Mouse (Mus musculus): ENCODE data around the gene Stard13.
A peak's percentile ranks its signal among the peaks of the same experiment; 100 is the strongest.

The Stard13 gene

DNA sequence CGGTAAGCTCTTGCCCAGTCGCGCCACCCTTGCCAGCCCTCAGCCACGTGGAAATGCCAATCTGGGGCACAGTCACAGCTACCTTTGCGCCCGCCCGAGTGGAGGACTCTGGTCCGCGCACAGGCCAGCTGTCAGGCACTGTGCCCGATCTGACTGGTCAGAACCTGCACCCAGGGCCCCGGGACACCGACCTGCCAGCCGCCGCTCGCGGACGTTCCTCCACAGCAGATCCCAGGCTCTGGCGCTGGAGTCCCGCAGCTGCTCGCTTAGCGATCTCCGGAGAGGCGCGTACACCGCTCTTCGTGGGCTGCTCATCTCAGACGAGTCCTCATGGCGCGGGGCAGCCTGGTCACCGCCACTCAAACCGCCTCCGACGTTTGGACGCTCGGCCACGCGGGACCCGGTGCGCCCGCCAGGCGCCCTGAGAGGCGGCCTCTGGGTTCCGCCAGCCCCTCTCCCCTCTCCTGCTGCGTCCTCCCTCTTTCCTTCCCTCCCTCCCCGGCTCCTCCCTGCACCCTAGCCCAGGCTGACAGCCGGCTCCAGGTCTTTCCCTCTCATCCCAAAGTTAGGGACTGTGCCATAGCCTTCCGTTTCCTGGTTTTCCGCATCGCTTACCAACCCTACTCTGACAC lies at the start of gene Stard13:
Gene Stard13 (minus strand): TSS at position 437 of the 632 bp plus-strand sequence.
- DNase-seq = no peak

DNA sequence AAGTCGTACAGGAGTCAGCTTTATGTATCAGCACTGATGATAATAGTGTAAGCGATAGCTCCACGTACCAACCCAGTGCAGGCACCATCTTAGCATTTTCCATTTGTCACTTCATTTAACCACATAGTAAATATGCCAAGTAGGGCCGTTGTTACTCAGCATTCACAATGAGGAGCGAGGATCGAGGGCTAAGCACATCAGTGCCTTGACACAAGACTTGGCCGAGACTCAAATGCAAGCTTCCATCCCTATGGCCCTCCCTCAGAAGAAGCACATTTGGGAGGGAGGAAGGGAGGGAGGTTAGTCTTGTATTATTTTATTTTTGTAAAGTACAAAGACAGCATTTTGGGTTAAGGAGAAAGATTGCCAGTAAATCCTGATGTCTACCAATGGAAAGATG lies 45.9 kb upstream of the Stard13 start:
- no peak for DNase-seq

DNA sequence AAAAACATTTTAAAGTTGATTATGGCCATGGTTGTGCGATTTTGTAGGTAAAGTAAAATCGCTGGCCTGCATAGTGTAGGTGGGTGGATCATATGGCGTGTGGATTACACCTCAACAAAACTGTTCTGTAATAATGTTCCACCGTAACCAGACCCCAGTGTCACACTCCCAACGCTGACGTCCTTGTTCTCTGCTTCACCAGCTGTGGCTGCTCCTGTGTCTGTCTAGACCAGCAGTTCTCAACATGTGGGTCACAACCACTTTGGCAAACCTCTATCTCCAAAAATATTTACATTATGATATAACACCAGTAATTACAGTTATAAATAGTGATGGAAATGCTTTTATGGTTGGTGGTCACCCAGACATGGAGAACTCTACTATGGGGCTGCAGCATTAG lies 44.3 kb upstream of the Stard13 start:
- no peak for DNase-seq

DNA sequence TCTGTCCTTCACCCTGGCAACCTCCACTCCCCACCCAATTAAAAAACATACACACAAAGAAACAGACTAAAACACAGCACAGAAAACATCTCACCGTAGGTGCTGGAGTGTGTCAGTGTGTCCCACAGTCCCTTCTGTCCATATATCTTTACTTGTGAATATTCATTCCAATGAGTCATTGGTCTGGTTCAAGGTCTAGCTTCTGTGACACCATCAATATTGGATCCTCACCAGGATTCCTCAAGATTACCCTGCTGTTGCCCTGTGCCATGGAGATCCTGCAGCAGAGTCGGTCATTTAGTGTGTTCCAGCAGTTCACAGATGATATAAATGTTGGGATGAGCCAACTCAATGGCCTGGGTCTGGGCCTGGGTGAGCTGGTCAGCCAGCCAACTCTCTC lies 42.4 kb upstream of the Stard13 start:
- no peak for DNase-seq

DNA sequence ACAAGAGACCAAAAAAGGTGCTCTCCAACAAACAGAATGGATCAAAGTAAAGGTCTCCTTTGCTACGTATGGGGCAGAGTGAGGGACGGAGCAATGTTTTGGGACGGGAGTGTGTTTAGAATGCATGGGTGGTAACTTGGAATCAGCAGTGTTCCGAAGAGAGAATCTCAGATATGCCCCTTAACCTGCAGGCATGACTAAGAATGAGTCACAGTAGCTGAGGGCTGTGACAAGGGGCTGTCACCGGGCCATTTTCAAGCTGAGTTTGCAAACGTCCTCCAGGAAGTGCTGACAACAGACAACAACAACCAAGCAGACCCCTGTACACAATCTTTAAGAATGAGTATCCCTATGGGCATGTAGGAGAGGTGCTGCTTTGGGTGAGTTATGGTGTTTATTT lies 40.6 kb upstream of the Stard13 start:
- no peak for DNase-seq

DNA sequence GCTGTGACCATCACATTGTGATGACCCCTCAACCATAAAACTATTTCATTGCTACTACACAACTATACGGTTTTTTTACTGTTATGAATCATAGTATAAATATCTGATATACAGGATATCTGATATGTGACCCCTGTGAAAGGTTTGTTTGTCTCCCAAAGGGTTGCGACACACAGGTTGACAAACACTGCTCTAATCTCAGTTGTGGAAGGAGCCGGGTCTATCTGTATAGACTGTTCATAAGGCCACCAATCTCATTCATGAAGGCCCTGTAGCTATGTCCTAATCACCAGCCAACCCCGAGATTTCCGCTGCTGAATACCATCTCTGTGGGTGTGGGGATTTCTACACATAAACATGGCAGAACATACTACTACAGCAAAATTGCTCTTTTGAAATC lies 37.2 kb upstream of the Stard13 start:
- DNase-seq = no peak

DNA sequence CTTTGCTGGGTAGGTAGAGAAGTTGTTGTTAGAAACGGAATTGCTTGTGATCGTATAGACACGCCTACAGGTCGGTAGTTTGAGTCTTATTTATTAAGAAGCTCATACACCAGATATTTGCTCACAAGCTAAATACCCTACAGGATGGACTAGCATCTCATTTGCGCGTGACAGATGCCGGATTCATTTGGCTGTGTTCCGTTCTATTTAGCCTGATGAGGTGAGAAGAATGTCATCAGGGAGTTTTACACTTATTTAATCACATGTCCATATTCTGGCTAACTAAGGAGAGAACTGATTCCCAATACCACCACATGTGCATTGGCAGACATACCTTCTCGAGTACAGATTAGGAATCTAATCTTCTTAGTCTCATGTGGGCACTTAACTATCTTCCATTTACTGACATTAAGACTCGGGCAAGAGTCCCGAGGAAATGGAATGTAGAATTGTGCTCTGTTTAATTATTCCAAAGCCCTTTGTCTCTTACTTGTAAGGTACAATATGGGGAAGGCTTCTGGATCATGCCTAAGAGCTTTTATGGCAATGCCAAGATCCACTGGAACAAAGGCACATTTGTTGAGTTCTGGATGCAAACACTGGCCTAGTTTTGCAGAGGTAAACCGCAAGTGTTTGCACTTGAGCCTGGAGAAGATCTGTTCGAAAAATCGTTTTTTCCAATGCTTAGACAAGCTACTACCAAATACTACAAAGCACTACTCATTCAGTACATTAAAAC lies 33.4 kb upstream of the Stard13 start:
- no peak for DNase-seq

DNA sequence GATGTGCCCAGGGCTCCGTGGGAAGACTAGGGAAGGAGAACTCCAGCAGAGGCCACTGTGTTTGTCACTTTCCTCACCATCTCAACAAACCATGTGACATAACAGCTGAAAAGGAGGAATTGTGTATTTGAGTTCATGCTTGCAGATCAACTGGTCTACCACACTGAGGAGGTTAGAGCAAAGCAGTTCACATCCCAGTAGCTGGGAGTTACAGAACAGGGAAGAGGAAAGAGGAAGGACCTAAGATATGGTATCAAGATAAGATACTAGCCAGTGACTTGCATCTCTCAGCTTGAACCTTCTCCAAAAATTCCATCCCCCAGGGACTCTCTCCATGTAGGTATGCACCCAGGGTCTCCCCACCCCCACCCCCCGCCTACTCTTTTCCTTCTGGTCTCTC lies 27.9 kb upstream of the Stard13 start:
- DNase-seq = no peak

DNA sequence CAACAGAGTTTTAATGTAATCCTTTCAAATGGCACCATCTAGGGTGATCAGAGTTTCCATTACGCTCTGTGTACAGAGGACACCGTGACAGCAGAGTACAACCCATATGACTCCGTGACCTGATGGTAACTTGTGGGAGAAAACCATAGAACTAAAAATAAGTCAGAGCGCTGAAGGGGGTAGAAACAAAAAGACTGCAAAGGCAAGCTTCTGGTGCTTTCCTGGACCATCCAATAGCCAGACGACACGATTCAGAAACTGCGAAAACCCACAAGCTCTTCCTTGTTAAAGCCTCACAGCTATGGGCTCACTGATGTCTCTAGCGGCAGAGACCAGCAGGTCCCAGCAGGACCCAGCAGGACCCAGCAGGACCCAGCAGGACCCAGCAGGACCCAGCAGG lies 18.6 kb upstream of the Stard13 start:
- no peak for DNase-seq

DNA sequence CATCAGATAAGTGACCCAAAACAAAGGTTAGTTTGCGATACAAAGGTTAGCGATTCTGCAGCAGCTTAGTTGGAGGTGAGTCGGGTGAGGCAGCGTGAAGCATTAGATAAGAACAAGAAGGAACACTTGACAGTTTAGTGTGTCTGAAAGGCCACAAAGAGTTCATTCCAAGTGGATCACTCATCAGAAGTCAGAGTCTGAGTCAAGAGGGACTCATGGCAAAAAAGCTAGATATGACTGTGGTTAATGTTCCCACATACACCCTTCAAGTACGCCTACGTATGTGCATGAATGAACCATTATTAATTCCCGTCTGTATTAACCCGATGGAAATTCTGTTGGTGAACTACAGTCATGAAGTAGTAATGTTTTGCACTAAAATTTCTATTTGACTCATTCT lies 18.0 kb upstream of the Stard13 start:
- no peak for DNase-seq

DNA sequence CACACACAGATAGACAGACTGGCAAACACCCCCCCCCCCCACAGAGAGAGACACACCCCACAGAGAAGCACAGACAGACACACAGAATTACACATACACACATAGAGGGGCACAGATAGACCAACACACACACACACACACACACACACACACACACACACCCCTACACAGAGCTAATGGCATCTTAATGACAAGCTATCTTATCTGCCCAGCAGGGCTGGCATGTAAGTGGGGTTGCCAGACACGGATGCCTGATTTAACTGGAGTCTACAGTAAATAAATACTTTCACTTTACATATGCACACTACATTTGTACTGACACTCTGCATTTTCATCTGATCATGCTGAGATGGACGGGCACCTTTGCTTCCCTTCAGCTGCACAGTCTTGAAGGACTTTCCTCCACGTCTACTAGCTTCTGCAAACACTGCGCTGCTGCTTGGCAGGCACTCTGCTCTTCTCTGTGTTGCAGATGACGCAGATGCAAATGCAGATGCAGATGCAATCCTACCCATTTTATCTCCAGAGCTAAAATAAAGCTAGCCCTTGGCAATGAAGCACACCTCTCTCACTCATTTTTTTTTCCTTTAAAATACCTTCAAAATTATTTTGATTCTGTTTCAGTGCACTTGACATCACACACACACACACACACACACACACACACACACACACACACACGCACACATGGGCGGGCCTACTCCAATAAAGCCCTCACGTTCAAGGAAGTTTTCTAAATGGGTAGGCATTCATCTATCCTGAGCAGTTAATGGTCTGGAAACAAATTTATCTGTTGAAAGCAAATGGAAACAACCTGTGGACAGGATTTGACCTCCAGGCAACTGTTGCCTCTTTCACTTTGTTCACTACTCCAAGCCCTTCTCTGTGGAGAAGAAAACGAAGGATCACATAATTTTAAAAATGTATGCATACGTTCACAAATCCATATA lies 15.3 kb upstream of the Stard13 start:
- DNase-seq = no peak

DNA sequence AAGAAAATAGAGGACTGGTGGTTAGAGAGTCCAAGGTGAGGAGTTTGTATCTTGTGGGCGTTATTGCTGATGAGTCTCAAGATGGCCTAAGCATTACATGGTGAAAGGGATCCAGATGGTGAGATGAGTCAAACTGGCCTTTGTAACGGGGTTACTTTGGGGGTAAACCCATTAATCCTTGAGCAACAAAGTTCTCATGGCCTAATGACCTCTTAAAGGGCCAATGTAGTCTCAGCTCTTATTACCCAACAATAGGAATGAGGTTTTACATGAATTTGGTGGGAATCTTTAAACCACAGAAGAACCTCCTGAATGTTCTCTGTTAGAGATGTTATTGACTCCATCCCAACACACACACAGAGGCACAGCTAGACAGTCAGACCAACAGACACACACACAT lies 14.4 kb upstream of the Stard13 start:
- DNase-seq = no peak

DNA sequence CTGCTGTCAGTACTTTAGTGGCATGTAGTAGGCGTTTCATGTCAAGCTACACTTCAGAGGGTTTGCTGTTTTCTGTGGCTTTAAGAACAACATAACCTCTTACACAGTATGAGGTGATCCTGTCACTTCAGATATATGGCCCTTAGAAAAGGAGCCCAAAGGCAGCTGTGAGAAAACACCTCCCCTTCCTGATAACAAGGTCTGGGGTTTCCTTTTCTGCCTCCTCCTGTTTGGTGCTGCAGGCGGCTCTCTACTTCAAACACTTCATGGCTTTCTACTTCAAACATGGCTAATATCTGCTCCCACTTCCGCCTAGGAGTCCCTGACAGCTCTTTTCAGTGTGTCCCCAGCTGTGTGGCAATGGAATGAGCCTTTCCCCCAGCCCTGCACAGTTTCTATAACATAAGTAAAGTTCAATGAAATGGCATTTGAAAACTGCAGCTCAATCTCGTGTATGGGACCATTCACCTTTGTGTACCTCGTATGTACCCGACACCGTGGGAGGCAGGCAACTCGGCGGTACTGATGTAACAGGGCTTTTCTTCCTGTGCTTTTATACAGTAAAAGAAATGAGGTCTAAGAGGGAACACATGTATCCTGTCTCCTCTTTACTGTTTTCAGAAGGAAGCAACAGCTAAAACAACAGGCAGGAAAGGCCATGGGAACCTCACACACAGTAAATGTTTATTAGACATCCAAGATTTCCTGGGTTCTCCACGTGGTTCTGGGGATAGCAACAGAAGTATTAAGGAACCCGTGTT lies 13.7 kb upstream of the Stard13 start:
- no peak for DNase-seq

DNA sequence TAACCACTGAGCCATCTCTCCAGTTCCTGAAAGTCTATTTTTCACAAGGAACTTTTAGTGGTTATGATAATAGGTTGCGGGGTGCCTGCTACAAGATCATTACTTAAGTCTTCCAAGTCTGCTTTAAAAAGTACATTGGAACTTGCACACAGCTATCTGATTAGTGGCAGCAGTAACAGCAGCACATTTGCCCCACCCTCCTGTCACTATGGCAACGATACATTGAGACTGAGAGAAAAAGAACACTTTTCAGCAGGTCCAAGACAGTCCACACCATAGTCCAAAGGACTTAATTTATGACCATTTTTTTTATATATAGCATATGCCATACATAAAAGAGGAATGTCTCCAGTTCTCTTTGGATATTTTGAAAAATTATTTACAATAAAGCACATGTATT lies 12.7 kb upstream of the Stard13 start:
- DNase-seq = no peak

DNA sequence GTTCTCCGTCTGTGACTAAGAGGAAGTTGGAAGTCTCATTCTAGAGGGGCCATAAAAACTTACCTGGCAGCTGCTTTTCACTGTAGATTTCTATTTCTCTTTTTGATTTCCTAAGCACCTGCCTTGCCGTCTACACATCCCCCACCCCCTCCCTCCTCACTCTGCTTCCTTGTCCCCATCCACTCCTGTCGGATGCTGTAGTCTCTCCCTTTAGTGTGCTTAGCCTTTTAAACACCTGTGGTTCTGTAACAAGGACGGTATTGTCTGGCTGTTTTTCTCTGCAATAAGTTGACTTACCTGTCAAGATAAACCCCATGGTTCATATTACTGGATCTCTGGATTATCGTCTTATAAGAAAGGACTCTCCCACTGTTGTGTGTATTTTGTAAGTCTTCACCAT lies 11.9 kb upstream of the Stard13 start:
- no peak for DNase-seq

DNA sequence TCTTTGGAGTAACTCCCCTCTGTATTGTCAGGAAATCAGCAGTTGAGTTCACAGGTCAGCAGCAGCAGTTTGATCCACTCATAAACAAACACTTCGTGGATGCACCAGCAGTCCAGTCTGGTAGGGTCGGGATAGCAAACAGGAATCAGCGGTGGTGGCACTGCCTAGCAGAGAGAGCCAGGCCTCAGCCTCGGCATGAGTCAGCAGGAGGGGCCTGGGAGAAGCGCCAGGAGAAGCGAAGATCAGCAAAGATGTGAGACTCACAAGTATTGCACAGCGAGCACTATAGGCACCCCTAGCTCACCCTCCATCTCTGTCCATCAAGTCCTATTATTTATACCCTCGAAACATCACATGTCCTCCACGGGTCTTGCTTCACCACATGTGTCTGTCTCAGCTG lies 5.1 kb upstream of the Stard13 start:
- no peak for DNase-seq

DNA sequence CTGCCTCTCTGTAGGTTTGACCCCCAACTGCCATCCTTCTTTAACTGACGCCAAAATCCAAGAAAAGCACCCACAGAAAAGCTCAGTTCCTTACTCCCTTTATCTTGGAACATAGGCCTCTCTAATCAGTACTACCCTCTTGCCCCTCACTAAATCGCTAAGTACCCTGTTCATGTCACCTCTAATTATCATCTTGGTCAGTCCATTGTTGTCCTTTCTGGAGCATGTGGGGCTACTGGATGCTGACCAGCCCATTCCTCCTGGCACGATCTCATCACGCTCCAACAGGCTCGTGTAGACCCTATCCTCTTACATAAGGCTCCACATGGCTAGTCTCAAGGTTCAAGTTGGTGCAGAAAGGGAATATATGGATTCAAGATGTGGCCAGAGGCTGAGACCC lies 2.8 kb upstream of the Stard13 start:
- no peak for DNase-seq

DNA sequence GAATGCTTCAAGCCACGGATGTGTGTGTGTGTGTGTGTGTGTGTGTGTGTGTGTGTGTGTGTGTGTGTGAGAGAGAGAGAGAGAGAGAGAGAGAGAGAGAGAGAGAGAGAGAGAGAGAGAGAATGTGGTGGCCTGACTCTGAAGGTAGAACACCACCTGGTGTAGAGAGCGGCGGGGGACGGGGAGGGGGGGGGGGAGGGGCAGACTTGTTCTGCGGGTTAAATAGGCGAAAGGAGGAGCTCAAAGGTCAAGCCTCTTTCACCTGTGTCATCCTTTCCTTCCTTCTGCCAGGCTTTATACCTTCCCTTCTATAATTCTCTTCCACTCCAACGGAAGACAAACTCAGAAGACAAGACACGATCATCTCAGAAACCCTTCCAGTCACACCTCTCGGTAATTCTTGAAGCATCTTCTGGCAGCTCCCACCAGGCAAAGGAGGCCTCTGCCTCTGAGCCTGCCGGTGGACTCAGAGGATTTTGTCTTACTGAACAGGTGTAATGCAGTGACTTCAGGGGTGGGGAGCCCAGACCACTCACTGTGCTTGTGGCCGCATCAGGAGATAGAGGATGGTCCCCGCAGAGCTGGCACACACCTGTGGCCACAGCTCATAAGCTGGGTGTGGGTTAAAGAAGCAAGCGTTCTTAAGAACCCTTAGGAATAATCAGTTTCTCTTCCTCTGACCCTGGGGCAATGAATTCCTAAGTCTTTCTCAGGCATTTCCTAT lies 898 bp downstream of the Stard13 start:
- DNase-seq = no peak

DNA sequence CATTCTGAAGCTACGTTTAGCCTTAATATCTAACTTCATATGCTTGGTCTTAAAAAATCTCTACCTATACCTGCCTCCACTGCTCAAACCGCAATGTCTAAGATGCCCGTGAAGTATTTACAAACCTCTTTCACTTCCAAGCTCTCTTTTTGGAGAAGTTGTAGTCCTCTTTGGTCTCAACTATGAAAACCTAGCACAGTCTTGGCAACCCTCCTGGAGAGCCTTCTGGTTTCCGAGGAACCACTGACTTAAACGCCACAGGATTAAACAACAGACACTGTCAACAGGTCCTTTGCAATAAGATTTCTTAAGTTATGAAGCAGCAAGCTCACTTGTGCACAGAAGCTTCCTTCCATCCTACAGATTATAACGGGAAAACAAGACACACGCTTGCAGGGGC lies 1.8 kb downstream of the Stard13 start:
- no peak for DNase-seq

DNA sequence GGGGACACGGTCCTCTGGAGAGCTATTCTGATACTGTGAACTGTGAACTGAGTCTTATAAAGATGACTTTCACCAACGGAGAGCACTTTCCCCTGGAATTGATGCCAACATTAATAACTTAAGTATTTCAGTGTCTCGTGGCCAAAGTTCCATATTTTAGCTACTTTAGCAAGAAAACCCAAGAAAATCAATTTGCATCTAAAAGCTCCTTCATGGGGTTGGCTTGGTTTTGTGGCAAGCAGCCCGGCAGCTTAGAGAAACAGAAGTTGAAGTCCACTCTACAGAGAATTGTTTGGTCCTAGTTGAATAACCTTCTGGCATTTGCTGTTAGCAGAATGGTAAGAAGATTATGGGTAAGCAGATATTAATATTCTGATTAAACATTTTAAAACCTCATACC lies 2.2 kb downstream of the Stard13 start:
- DNase-seq = peak; percentile 26

DNA sequence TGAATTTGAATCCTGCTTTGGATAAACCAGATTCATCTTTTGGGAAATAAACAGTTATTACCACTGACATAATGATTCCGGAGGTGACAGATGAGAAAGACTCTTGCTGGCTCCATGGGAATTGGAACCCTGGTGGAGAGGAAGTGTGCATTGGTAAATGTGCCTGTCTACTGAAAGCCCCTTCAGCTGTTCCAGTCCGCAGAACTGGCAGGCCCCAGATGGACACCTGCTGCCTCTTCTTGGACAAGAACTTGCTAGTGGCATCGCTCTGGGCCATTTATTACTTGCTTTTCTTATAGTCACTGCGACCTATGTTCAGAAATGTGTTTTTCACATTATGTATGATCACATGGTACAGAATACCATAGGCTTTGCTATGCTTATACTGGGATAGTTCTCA lies 3.2 kb downstream of the Stard13 start:
- DNase-seq = no peak

DNA sequence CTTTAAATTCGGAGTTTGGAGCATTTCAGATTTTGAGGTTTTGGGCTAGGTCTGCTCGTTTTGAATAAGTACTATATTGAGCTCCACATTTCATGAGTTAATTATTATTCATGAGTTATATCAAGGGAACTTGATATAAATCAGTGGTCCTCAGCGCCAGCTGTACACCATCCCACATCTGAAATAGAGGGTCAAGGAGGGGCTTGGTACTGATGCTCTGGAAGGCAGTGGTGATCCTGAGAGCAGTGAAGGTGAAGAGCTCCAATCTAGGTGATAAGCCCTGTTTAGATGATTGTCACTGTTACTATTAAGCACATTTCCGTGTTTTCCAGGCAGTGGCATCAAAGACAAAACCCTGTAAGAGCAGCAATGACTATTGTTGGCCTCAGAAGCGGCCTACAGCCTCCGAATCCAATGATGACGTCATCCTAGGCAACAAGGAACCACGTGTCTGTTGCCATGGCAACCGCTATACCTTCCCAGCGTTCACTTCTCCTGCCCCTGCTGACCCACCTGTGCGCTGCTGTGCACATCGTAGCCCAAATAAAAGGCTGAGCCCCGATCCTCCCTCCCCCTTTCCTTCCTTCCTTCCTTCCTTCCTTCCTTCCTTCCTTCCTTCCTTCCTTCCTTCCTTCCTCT lies 5.2 kb downstream of the Stard13 start:
- DNase-seq = no peak
